Mouse (Mus musculus): Measurements from ENCODE around the gene Prps1. TPM values are rescaled to one million over a fixed set of nuclear protein-coding genes. Genes with fewer than 3 reads are reported as not detected.
"Not testable (repeated sequence)": the region's sequence is repeated elsewhere in the genome, so short reads cannot be mapped to it uniquely, and the experiment has no call there.

Gene Prps1
- total RNA-seq, 2 experiments from 2014 or later: 71.1 to 76.4 TPM

DNA sequence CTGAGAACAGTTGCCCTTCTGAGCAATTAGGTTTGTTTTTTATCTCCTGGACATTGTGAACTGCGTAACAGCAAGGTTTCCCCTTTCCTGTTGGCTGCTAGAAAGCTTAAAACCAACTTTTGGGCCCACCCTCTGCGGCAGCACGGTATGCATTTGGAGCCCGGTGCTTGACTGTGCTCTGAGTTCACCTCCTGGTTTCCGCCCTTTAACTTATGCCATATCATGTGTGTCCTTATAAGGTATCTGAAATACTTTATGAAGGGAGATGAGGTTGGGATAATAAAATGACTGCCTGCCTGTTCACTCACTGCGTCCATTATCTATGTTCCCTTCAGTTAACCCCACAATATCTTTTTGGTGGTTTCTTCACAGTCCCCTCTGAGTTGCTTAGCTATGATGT, 37.8 kb downstream of the Prps1 start:
- intact Hi-C loops (cut with DNase I): loop anchor here (5.0 kb wide), 1 partner anchor 108 kb away; the partner anchor contains the start of gene Tsc22d3
- DNase-seq (ENCODE audit: extremely low spot score in 1 of 2, low spot score in 2 of 2): no peak

DNA sequence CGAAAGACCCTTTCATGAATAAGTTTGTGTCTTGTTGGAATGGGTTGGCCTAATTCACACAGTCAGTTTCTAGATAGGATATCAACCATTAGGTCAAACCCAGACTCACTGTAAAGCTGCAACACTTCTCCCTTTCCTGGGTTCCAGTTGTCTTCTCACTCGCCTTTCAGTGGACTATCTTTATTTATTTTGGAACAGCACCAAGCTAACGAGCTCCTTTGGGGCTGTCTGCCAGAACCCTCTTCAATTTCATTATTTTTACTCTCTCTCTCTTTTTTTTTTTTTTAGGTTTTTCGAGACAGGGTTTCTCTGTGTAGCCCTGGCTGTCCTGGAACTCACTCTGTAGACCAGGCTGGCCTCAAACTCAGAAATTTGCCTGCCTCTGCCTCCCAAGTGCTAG, 42.0 kb downstream of the Prps1 start:
- intact Hi-C loops (cut with DNase I); DNase-seq (ENCODE audit: extremely low spot score in 1 of 2, low spot score in 2 of 2): not testable (repeated sequence)

DNA sequence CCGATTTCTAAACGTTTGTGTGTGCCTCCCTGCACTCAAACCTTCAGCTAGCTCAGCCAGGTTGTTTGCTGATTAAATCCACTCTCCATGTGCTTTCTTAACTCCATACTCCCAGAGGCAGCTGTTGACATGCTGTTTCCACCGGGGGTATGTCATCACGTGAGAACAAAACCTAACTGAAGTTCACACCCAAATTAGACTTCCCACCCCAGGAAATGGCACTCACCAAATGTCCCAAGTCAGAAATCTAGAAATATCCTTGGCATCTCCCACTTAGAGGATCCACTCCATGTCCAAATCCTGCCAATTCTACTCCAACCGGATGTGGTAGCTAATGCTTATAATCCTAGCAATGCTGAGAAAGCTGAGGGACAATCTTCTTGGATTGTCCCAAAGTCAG, 43.9 kb downstream of the Prps1 start:
- intact Hi-C loops (cut with DNase I): loop anchor here (5.0 to 10.0 kb wide), 2 partner anchors 42 to 434 kb away; no protein-coding TSS in a partner anchor

DNA sequence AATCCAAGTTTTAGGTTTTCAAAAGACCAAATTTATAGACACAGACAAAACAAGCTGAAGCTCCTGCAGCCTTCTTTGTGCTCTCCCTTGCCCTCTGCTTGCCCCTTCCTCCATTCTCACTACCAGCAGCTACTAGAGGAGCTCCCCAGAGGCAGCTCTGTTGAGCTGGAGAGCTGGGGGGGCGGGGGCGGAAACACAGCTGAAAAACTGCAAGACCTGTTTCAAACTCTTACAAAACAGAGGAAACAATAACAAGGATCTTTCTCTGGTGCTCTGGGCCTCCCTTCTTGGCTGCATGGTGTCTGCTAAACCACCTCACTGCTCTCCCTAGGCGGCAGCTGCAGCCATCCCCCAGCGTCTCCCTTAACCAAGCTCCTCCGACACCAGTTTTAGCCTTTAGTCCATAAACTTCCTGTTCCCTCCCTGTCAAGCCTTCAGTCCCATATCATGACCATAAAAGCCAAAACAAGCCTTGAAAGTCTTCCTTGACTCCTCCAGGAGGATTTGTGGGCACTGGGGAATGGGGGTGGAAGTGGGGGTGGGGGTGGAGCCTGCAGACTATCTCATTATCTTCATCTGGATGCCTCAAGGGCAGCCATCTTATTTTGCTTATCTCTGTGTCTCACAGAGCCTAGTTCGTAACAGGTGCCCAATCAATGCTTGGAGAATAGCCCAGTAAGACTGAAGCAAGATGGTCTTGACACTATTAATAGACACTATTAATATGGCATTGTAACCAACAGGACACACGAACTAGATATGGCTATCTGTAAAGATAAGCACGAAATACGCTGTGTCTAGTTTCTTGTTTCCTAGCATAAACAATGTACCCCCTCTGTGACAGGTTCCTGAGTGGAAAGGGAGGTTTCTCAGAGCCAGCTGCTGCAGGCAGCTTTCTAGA, 45.2 kb downstream of the Prps1 start:
- DNase-seq (ENCODE audit: extremely low spot score in 1 of 2, low spot score in 2 of 2): no peak
- intact Hi-C loops (cut with DNase I): loop anchor here (5.0 to 10.0 kb wide), 2 partner anchors 41 to 433 kb away; no protein-coding TSS in a partner anchor

More for the DNA sequence above, 43.9 kb downstream of the Prps1 start:
- DNase-seq (ENCODE audit: extremely low spot score in 1 of 2, low spot score in 2 of 2): no peak

DNA sequence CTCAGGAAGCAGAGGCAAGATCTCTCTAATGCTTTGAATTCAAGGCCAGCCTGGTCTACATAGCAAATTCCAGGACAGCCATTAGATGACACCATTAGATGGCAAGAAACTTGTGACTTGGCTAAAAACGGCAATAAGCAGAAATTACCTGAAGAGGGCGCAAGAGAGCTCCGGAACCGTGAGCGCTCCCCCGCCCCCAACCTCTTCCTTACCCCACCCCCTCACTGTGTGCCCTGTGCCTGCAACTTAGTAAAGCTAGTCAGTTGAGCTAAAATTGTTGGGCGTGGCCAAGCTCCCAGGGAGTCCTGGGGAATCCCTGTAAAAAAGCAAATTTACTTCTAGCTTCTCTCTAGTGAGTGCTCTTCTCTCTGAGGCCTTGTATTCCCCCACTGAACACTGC, 47.5 kb downstream of the Prps1 start:
- intact Hi-C loops (cut with DNase I): loop anchor here (5.0 to 10.0 kb wide), 2 partner anchors 38 to 431 kb away; no protein-coding TSS in a partner anchor
- DNase-seq (ENCODE audit: extremely low spot score in 1 of 2, low spot score in 2 of 2): peak; percentile 5 to 48

DNA sequence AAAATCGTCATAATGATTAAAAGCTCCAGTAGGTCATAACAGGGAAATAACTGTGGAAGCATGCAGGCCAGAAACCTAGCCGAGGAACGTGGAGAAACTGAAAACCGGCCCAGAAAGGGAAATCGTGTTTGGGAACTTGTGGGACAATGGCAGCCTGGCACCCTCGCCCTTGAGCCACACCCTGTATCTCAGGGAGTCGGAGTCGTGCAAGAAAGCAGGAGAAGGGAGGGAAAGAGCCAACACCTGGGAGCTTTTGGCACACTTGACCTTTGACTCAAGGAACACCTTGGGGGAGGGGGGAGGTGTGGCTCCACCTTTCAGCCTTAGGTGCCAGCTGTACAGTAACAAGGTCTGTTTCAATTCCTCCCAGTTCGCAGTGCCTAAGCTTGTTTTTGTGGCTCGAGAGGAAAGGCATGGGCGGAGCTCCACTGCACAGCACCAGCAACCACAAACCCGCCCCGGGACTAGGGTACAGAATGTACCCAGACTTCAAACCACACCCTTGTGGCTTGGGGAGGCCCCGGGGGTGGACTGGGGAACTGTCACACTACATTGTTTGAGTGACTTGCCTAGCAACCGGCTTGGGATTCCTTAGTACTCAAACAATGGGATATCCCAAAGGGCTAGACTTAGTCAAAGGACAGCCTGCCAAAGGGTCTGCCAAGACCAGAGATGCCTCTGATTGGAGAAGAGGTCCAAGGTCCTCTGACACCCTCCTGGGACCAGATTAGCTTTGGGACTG, 49.3 kb downstream of the Prps1 start:
- peak in 1 of 2 experiments; percentile 79 for DNase-seq (ENCODE audit: extremely low spot score in 1 of 2, low spot score in 2 of 2)
- intact Hi-C loops (cut with DNase I): loop anchor here (10.0 kb wide), 1 partner anchor 429 kb away; no protein-coding TSS in a partner anchor

DNA sequence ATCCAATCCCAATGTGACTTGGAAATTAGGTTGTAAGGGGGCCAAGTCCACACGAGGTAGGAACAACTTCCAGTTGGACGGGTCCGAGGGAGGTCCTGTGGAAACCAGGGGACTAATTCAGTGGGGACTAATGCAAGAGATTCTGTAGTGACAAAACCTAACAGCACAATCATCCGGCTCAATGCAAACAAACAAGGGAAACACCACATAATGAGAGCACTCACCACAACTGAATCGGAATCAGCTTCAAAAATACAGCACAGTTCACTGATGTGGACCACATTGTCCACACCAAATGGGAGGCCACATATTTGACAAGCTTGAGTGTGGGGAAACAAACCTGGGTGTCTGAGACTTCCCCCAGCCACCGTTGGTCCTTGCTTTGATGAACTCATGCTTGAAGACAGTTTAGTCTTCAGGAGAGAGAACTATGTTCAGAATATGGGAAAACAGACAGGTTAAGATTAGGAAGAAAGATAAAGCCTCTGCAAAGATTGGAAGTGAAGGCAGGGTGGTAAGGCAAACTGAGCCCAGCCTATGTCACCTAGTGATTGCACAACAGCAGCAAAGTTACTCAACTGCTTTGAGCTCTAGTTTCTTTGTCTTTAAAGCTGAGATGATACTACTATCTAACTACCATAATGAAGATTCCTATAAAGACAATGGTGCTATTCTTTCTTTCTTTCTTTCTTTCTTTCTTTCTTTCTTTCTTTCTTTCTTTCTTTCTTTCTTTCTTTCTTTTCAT, 50.2 kb downstream of the Prps1 start:
- DNase-seq (ENCODE audit: extremely low spot score in 1 of 2, low spot score in 2 of 2): no peak
- intact Hi-C loops (cut with DNase I): loop anchor here (10.0 kb wide), 1 partner anchor 428 kb away; no protein-coding TSS in a partner anchor

DNA sequence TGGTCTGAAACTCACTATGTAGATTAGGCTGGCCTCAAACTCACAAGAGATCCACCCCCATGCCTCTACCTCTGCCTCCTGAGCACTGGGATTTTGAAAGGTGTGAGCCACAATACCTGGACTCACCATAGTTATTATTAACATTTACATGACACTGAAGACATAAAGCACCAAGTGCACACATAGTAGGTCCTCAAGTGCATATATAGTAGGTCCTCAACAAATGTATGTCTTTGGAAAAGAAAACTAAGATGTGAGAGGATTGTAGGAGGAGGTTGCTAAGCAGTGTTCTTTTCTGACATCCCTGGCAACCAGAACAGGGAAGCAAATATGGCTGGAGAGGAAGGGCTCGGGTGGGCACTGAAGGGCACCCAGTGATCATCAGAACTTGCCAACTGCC, 51.0 kb downstream of the Prps1 start:
- DNase-seq (ENCODE audit: extremely low spot score in 1 of 2, low spot score in 2 of 2): no peak
- intact Hi-C loops (cut with DNase I): loop anchor here (10.0 kb wide), 1 partner anchor 427 kb away; no protein-coding TSS in a partner anchor

DNA sequence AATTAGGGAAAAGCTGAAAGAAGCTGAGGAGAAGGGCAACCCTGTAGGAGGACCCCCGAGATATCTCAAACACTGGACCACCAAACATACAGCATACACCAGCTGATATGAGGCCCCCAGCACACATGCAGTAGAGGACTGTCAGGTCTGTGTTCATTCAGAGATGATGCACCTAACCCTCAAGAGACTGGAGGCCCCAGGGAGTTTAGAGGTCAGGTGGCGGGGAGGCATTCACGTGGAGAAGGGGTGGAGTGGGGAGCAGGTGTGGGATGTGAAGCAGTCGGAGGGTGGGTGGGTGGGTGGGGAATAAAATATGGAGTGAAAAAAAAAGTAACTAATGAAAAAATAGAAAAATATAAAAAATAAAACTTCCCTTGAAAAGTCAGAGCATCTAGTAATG, 52.4 kb downstream of the Prps1 start:
- intact Hi-C loops (cut with DNase I): loop anchor here (10.0 kb wide), 1 partner anchor 426 kb away; no protein-coding TSS in a partner anchor
- not testable (repeated sequence) for DNase-seq (ENCODE audit: extremely low spot score in 1 of 2, low spot score in 2 of 2)

DNA sequence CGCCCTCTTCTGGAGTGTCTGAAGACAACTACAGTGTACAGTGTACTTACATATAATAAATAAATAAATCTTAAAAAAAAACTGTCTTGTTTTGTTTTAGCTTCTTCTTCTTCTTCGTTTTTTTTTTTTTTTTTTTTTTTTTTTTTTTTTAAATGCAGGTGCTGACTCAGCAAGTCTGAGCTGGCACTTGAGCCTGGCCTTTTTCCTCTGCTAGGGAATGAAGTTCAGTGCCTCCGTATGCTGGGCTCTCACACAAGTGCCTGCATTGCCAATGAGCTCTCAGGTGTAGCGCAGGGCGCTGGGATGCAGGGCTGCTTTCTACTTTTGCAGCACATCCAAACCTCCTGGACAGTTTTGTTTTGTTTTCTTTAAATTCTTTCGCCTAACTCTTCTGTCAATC, 53.4 kb downstream of the Prps1 start:
- intact Hi-C loops (cut with DNase I): loop anchor here (10.0 kb wide), 1 partner anchor 425 kb away; no protein-coding TSS in a partner anchor
- no peak for DNase-seq (ENCODE audit: extremely low spot score in 1 of 2, low spot score in 2 of 2)

DNA sequence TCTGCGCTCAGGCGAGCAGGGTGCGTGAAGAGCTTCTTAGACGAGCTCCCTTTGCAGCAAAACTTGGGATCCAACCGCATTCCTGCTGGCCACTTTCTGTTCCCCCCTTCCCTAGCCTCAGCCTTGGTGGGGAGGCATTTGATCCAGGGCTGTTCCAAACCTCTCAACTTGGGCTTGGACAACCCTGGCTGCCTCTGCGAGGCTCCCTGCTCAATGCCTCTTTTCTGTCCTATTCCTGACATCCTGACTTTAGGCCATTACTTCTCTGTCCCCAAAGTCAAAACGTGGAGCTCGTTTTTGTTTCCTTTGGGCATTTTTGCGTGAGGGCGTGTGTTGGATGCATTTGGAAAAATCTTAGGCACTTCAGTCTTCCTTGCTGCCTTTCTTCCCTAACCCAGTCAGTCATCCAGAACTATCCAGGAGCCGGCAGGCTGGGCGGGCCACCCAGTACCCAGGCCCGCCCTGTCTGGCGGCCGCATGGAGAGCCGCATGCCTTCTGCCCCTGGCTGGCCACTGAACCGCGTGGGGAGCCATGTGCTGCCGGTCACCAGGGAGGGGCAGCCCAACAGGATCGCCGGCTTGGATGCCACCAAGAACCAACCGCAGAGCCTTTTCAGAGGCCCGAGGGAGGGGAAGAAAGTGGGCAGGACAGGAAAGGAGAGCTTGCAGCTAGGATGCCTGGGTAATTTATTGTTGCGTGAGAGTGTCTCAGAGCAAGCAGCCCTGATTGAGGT, 54.5 kb downstream of the Prps1 start:
- intact Hi-C loops (cut with DNase I): no loop called here

DNA sequence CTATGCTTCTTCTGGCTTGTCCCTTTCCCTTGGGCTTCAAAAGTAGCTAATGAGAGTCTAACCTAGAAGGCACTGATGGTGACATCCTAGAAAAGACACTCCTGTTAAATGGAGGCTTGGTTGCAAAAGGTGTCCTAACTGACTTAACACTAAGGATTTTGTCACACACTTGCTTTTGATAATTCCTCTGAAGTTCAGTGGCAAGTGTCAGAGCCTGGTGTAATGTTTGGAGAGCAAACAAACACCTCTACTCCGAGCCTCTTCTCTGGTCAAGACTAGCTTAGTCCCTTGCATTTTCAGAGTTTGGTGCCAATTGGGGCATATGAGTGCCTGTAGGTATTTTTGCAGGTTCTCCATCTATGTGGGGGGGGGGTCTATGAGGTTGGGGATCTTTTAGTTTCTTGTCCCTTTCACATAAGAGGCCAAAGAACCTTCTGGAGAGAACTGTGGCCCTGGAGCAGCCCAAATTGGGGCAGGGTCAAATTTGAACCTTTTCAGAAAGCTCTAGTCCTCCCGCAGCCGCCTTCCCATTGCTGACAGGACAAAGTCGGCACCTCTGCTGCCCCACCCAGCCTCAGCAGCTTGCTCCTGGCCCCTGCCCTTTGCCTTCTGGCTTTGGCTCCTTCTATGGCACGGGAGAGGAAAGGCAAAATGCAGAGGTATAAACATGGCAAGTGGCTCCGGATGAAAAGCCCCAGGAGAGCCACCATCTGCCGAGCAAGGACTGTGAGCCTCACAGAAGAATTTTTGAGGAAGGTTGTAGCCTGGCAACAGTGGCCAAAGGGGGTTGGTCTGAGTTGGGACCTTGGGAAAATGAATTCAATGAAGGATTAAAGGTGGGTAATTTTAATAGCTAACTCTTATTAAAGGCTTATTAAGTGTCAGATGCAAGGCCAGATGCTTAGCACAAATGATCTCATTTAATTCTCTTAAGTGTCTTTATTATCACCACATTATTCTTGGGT, 55.6 kb downstream of the Prps1 start:
- intact Hi-C loops (cut with DNase I): no loop called here
- DNase-seq (ENCODE audit: extremely low spot score in 1 of 2, low spot score in 2 of 2): no peak

More for the DNA sequence above, 54.5 kb downstream of the Prps1 start:
- DNase-seq (ENCODE audit: extremely low spot score in 1 of 2, low spot score in 2 of 2): peak; percentile 25 to 63

DNA sequence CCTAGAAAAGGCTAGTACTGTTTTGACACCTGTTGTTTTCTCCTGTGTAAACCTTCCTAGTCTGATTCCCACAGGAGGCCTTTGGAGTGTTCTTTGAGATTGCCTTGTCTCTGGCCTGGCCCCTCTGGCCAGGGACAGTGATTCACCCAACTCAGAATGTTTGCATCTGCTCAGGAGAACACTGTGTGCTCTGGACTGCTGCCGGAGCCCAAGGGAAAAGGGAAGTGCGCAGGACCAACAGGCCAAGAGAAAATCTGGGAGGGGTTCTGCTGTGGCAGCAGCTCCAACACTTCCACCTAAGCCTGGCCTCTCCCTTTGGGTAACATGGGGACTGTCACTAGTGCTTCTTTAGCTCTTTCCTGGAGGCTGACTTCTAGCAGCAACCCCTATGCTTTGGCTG, 57.0 kb downstream of the Prps1 start:
- DNase-seq (ENCODE audit: extremely low spot score in 1 of 2, low spot score in 2 of 2): no peak
- intact Hi-C loops (cut with DNase I): no loop called here

DNA sequence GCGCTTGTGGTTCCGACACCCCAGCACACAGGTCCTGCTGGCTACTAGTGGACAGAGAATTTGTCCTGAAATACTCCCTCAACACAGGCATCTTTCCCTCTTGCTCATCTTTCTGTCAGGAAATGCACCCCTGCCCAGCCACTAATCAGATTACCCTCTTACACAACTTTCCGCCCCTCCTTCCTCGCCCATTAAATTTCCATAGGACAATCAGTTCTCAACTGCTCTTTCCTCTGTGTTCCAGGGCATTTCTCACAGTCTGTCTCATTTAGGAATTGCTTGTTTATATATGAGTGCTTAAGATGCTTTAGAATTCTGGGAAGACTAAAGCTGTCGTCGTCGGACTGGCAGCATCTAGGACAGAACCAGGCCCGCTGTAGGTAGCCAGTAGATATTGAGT, 61.9 kb downstream of the Prps1 start:
- intact Hi-C loops (cut with DNase I): no loop called here
- DNase-seq (ENCODE audit: extremely low spot score in 1 of 2, low spot score in 2 of 2): no peak

DNA sequence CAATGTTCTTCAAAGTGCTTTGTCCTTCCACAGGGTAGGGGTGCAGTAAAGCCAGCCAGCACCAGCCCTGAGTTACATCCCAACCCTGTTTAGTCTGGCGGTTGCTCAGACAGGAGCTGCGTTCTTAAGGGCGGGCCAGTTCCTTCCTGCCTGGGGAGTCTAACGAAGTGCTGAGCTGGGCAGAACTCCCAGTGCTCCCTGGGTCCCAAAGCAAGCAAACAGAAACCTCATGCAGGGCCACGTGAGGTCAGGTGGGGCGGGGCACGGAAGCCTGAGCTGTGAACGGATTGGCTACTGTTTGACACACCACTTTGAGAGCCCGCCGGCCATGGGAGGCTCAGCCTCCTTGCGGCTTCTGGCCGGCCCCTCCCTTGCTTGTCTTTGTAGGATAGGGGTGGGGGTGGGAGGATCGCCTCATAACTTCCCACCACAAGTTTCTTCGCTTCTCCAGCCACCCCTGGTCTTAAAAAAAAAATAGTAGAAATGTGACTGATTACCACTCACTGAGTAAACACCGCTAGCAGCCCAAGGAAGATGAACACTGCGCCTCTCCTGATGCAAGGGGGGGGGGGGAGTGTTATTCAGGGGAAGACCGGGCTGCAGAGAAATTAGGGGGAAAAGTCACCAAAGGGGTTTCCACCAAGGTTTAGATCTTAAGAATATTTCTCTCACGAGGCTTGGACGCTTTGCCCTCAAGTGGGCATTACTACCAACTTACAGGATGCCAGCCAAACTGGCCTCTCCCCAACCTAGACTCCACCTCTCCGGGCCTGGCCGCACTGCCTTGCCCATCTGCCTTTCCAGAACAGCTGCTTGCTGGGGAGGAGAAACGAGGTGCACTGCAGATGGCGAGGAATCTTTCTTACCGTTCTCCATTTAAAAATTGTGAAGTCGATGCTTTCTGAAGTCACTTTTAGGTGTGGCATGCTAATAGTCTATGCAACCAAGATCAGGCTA, 64.0 kb downstream of the Prps1 start:
- DNase-seq (ENCODE audit: extremely low spot score in 1 of 2, low spot score in 2 of 2): peak; percentile 69 to 92
- intact Hi-C loops (cut with DNase I): no loop called here
